ENCODE assay signal across 9 mouse cellular contexts in genomic region chr16:38602989-38603804, GRCm38 (mm10). TPM values are rescaled to one million over a fixed set of nuclear protein-coding genes. Genes with fewer than 3 reads are reported as not detected.
DNase-seq lines count a peak whose midpoint lies in the region; ATAC-seq and TF ChIP-seq lines count a peak whose summit lies in the region.
"Had no signal": no experiment of that assay in that cellular context is flagged by ENCODE, and none has a peak within 500 bp of the region (broad histone marks: within the 10 kb centered on the region; RNA-seq: fewer than 3 reads in every experiment).

No protein-coding gene starts in this region.

- no peak overlapping the region for H3K9ac ChIP-seq in midbrain, embryonic 15.5 days

- H3K9me3 ChIP-seq in midbrain, embryonic 15.5 days: no peaks in the 10 kb centered on the region

- no peaks in the 10 kb centered on the region for H3K27me3 ChIP-seq in thymus, adult 2 months (ENCODE audit: control insufficient read depth, insufficient read depth, low read length)
- no peaks in the 10 kb centered on the region for H3K27me3 ChIP-seq in midbrain, embryonic 15.5 days (replicated peaks)

- TF ChIP-seq CTCF in thymus, adult 2 months (IDR thresholded peaks at IDR 0.05; ENCODE audit: borderline replicate concordance, control insufficient read depth, extremely low read depth, insufficient read depth, low read length, poor library complexity): no peak
- no peak for TF ChIP-seq CTCF in gastrocnemius, adult 2 months (IDR thresholded peaks at IDR 0.05)

- no peak for TF ChIP-seq POLR2A in thymus, adult 2 months (IDR thresholded peaks at IDR 0.05; ENCODE audit: control insufficient read depth, extremely low read depth, insufficient read depth, low read length, poor library complexity)

- intact Hi-C loops in gastrocnemius, adult 2 months (cut with DNase I): no loop called here

- H3K4me2 ChIP-seq in midbrain, embryonic 15.5 days: no peak overlapping the region

- H3K36me3 ChIP-seq in thymus, adult 2 months (ENCODE audit: control insufficient read depth, insufficient read depth, low read length): no peaks in the 10 kb centered on the region
- no peaks in the 10 kb centered on the region for H3K36me3 ChIP-seq in midbrain, embryonic 15.5 days (replicated peaks)

- no peaks in the 10 kb centered on the region for H3K4me1 ChIP-seq in thymus, adult 2 months (replicated peaks; ENCODE audit: control insufficient read depth, insufficient read depth, low read length)
- H3K4me1 ChIP-seq in midbrain, embryonic 15.5 days: no peaks in the 10 kb centered on the region

- no peak overlapping the region for H3K4me3 ChIP-seq in thymus, adult 2 months (ENCODE audit: control insufficient read depth, insufficient read depth, low read length)
- peak overlapping the region; percentile 45 for H3K4me3 ChIP-seq in gastrocnemius, adult 2 months
- no peak overlapping the region for H3K4me3 ChIP-seq in midbrain, embryonic 15.5 days

- peak; percentile 65; the same call in 1 of the 2 replicates for ATAC-seq in midbrain, embryonic 15.5 days (replicated peaks)

- DNase-seq in embryo, embryonic 10 days (ENCODE audit: low spot score): peak; percentile 15
- no peak for DNase-seq in embryo, embryonic 9.5 days (ENCODE audit: extremely low spot score)
- peak; percentile 43 for DNase-seq in thymus, postnatal 0 days (ENCODE audit: low spot score)
- DNase-seq in thymus, adult 2 months: no peak
- peak; percentile 74 for DNase-seq in gastrocnemius, adult 2 months
- peak; percentile 26 to 63 for DNase-seq in layer of hippocampus, adult 18-20 months (ENCODE audit: low spot score in 2 of 2)
- no peak for DNase-seq in spleen, adult 12 weeks (ENCODE audit: low spot score)

- WGBS in thymus, adult 2 months: 79% methylated on average over 11 of the region's 11 CpGs
- 50% methylated on average over 11 of the region's 11 CpGs for WGBS in midbrain, embryonic 15.5 days

- no peak overlapping the region for H3K27ac ChIP-seq in thymus, adult 2 months (ENCODE audit: control insufficient read depth, insufficient read depth, low read length)
- peak overlapping the region; percentile 70 for H3K27ac ChIP-seq in gastrocnemius, adult 2 months
- no peak overlapping the region for H3K27ac ChIP-seq in midbrain, embryonic 15.5 days
- H3K27ac ChIP-seq: macrophage had no signal

RNA-seq across cellular contexts. Expression of gene Tmem39a, which starts 44.7 kb away (rescaled TPM):
- polyA plus RNA-seq in thymus, postnatal 0 days (2015; fragmentation: Nextera tagmentation; extraction: Ambion mirVana): 47.5 and 56.5 TPM in 2 replicates
- polyA plus RNA-seq in thymus, adult 2 months (2012; rRNA removed): 96.9 and 126 TPM in 2 replicates
- total RNA-seq in gastrocnemius, adult 2 months (2021): 10 to 100 TPM; 17.4 to 20.7 TPM
- total RNA-seq in layer of hippocampus, adult 18-20 months (2021): 10 to 100 TPM; 24.4 to 24.8 TPM
- 35.4 and 40.8 TPM in 2 replicates for polyA plus RNA-seq in midbrain, embryonic 15.5 days (2015; fragmentation: Nextera tagmentation; extraction: Ambion mirVana)

RNA-seq across cellular contexts. Expression of gene Poglut1, which starts 53.1 kb away (rescaled TPM):
- polyA plus RNA-seq in thymus, postnatal 0 days (2015; fragmentation: Nextera tagmentation; extraction: Ambion mirVana): 25.3 and 28.4 TPM in 2 replicates
- polyA plus RNA-seq in thymus, adult 2 months (2012; rRNA removed): 27.6 and 34.8 TPM in 2 replicates
- 1 to 10 TPM; 8.5 TPM for total RNA-seq in gastrocnemius, adult 2 months (2021)
- 10 to 100 TPM; 48.8 to 49.6 TPM for total RNA-seq in layer of hippocampus, adult 18-20 months (2021)
- polyA plus RNA-seq in midbrain, embryonic 15.5 days (2015; fragmentation: Nextera tagmentation; extraction: Ambion mirVana): 52.6 and 56.4 TPM in 2 replicates

Comparison
In these comparisons a context has a peak if more than half of its experiments do, and no peak if none do; other contexts are left out.
1. DNase-seq: peak in embryo, embryonic 10 days (single experiment), thymus, postnatal 0 days (single experiment), gastrocnemius, adult 2 months (single experiment) and layer of hippocampus, adult 18-20 months (2 of 2); none in embryo, embryonic 9.5 days (single experiment), thymus, adult 2 months (single experiment) and spleen, adult 12 weeks (single experiment).